Comparison of ENCODE assay signal across 7 mouse cellular contexts in the genomic region with DNA sequence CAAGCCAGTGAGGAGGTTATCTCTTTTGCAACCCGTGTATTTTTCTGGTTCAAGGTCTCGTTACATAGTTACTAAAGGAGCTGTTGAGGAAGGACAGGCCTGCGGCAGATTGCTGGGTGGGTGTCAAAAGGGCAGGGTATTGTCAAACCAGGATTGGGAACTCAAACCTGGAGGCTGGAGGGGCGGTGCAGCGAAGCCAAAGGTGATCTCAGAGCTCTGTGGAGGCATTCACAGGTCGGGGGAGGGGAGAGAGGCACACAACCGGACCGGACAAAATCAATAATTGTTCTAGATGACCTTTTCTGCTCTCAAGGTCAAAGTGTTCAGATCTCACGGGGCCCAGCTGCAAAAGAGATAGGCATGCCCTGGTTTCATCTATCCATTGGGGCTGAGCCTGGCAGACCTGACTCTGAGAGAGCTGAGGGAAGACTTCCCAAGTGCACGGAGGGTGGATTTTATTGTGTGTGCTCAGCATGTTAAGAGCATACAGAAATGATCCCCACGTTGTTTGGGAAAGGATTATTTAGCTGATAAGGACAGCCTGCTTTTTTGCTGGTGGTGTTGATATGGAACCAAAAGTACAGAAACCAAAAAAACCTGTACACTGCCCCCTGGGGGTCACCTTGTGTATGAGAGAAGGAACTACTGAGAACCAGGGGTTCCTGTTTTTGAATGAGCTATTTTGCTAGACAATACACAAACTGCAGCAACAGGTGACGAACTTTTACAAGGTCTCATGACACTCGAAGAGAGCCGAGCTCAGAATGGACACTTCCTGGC. TPM values are rescaled to one million over a fixed set of nuclear protein-coding genes. Genes with fewer than 3 reads are reported as not detected.
DNase-seq lines count a peak whose midpoint lies in the region; TF ChIP-seq lines count a peak whose summit lies in the region.

No protein-coding gene starts in this region.

- peak; percentile 81 for DNase-seq in 416B (ENCODE audit: low read depth)
- DNase-seq in CD4-positive, CD25-positive, alpha-beta regulatory T cell, adult 2 months (ENCODE audit: low read depth, low spot score) = peak; percentile 81
- DNase-seq in c-Kit-negative CD71-positive TER-119-positive erythroid progenitor cells, embryonic 14.5 days (ENCODE audit: low read depth, low spot score) = peak; percentile 8
- DNase-seq in frontal cortex, postnatal 14 days (ENCODE audit: low spot score in 2 of 2) = peak; percentile 33 to 70
- DNase-seq in large intestine, adult 2 months (ENCODE audit: low read depth, low spot score) = peak; percentile 69
- peak; percentile 74 for DNase-seq in lung, postnatal 25 days (ENCODE audit: low spot score)
- DNase-seq in spleen, adult 2 months (ENCODE audit: low read depth in 1 of 2, low spot score in 2 of 2) = peak; percentile 65 to 76

- TF ChIP-seq POLR2A in spleen, adult 2 months (IDR thresholded peaks at IDR 0.05; ENCODE audit: low read depth, low read length) = no peak

- H3K4me3 ChIP-seq in spleen, adult 2 months (ENCODE audit: extremely low read depth, insufficient read depth, insufficient read length) = no peak overlapping the region

- H3K27ac ChIP-seq in spleen, adult 2 months (ENCODE audit: insufficient read depth, low read length) = no peak overlapping the region

- no peaks in the 10 kb centered on the region for H3K36me3 ChIP-seq in spleen, adult 2 months (ENCODE audit: control insufficient read depth, insufficient read depth, low read length)

- H3K4me1 ChIP-seq in spleen, adult 2 months (ENCODE audit: control insufficient read depth, insufficient read depth, insufficient read length) = peaks cover 15% of the 10 kb centered on the region

- H3K27me3 ChIP-seq in spleen, adult 2 months (ENCODE audit: control insufficient read depth, insufficient read depth, low read length) = peaks cover 10% of the 10 kb centered on the region

- 26% methylated on average over 14 of the region's 14 CpGs for WGBS in large intestine, adult 2 months
- 50% methylated on average over 14 of the region's 14 CpGs for WGBS in spleen, adult 2 months

- no peak for TF ChIP-seq CTCF in spleen, adult 2 months (IDR thresholded peaks at IDR 0.05; ENCODE audit: extremely low read depth, insufficient read depth, insufficient read length, insufficient replicate concordance)

RNA-seq across cellular contexts. Expression of a gene that starts 1.8 kb away (rescaled TPM):
- 0.20 and 0.21 TPM in 2 replicates for polyA plus RNA-seq in large intestine, adult 2 months (2012; rRNA removed)
- 0.19 and 0.25 TPM in 2 replicates for polyA plus RNA-seq in spleen, adult 2 months (2012; rRNA removed)

RNA-seq across cellular contexts. Expression of a gene that starts 31.6 kb away (rescaled TPM):
- polyA plus RNA-seq in large intestine, adult 2 months (2012; rRNA removed) = 37.7 and 55.5 TPM in 2 replicates
- 33.7 and 40.6 TPM in 2 replicates for polyA plus RNA-seq in spleen, adult 2 months (2012; rRNA removed)

RNA-seq across cellular contexts. Expression of a gene that starts 32.6 kb away (rescaled TPM):
- polyA plus RNA-seq in large intestine, adult 2 months (2012; rRNA removed) = 44.9 and 53.4 TPM in 2 replicates
- 11.6 and 13.6 TPM in 2 replicates for polyA plus RNA-seq in spleen, adult 2 months (2012; rRNA removed)

Comparison
In these comparisons a context has a peak if more than half of its experiments do, and no peak if none do; other contexts are left out.
1. DNase-seq: peak in every context shown above with its lines; median percentile 81 in 416B; 81 in CD4-positive, CD25-positive, alpha-beta regulatory T cell, adult 2 months; 74 in lung, postnatal 25 days; 70 in spleen, adult 2 months; 69 in large intestine, adult 2 months; 52 in frontal cortex, postnatal 14 days; 8 in c-Kit-negative CD71-positive TER-119-positive erythroid progenitor cells, embryonic 14.5 days.